Mouse (Mus musculus) neural tube, embryonic 10.5 days (tissue): Measurements from ENCODE around the gene Rmnd5b.
"Not testable (repeated sequence)": the region's sequence is repeated elsewhere in the genome, so short reads cannot be mapped to it uniquely, and the experiment has no call there.

Experiments
- DNase-seq: peaks from one replicate; pipeline ENCODE4 v3.0.0-alpha.2; 2017; ENCODE audit warnings: low spot score; ENCODE audit errors: extremely low spot score

The Rmnd5b gene

DNA sequence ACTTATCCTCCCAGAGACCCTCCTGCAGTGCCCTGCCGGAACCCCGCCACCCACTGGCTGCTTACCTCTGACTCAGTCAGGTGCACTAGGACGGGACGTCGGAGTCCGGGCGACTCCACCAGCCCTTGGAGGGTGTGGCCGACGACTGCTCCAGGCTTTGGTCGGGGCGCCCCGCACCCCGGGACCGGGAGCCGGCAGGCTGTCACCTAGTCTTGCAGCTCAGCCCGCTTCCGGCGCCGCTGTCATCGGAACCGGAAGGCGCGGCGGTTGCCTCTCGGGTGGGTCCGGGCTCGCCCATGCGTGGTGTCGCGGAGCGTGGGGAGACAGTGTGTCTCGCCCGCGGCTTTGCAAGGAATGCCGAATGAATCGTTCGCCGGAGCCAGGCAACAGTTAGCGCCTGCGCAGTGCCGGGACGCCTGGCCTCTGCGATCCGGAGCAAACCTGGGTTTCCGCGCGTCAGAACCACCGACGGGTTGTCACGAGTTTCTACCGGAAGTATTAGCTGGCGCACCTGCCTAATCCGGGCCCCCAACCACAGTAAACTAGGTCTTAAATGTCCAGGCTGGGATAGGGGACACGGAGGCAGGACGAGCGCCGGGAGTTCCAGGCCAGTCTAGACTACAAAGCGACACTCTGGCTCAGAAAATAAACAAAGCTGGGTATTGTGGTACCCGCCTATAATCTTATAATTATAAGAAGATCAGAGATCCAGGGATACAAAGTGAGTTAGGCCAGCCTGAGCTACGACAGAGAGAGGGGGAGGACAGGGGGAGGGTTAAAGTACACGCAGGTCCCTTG is at the start of gene Rmnd5b:
TSS of gene Rmnd5b (minus strand) at position 372 of the 798 bp plus-strand sequence.
- peak; percentile 88 for DNase-seq

DNA sequence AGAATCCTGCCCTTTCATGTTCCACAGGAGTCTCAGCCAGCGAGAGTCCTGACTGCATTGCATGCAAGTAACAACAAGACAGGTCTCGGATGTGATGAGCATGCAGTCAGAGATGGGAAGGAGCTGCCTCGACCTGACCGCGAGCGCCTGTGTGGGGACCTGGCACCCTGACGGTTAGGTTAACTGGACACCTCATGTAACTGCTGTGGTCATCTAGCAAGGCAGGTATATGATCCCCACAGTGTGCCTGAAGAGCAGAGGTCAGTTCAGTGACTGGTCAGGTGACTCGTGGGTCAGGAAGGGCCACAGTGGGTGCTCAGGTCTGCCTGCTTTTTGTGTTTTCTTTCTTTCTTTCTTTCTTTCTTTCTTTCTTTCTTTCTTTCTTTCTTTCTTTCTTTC is 46.3 kb upstream of the Rmnd5b start:
- DNase-seq: no peak

GRCm38 (mm10) chr11:51681324-51681975 is 45.8 kb upstream of the Rmnd5b start:
- DNase-seq: peak; percentile 87

GRCm38 (mm10) chr11:51679466-51679865 is 43.8 kb upstream of the Rmnd5b start:
- DNase-seq: no peak

- DNase-seq: no peak
Measured at GRCm38 (mm10) chr11:51677737-51678418, 42.2 kb upstream of the Rmnd5b start.

DNA sequence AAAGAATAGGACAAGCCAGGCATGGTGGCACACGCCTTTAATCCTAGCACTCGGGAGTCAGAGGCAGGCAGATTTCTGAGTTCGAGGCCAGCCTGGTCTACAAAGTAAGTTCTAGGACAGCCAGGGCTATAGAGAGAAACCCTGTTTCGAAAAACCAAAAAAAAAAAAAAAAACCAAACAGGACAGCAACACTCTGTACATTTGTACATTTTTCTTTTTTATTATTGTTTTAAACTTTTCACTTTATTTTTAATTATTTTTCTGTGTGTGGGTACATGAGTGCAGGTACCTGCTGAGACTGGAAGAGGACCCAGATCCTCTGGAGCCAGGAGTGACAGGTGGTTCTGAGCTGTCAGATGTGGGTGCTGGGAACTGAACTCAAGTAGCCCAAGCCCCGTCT is 39.7 kb upstream of the Rmnd5b start:
- DNase-seq: no peak

DNA sequence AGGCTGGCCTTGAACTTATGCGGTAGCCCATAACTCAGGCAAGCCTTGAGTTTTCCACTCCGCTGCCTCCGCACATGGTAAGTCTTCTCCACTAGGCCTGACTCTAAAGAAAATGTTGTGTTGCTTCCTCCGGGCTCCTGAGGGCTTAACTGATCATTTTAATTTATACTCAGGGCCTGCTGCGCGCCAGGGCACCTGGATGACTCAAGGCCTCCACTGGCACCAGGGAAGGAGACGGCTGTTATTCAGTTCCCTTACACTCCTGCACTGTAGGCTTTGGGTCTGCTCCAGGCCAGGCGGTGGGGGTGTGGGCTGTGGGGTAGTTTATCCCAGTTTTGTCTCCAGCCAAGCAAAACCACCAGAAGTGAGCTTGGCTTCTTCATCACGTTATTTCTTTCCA is 37.6 kb upstream of the Rmnd5b start:
- DNase-seq: no peak

DNA sequence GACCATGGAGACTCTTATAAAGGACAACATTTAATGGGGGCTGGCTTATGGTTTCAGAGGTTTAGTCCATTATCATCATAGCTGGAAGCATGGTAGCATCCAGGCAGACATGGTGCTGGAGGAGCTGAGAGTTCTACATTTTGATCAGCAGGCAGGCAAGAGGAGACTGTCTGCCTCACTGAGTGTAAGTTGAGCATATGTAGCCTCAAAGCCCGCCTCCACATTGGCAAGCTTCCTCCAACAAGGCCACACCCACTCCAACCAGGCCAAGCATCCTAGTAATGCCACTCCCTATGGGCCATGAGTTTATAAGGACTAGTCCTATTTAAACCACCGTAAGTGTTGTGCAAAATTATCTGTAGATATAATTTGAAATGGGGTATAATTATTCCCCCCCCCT is 35.7 kb upstream of the Rmnd5b start:
- no peak for DNase-seq

GRCm38 (mm10) chr11:51670846-51671245 is 35.1 kb upstream of the Rmnd5b start:
- no peak for DNase-seq

- not testable (repeated sequence) for DNase-seq
Measured at GRCm38 (mm10) chr11:51664747-51665146, 29.1 kb upstream of the Rmnd5b start.

GRCm38 (mm10) chr11:51662632-51663031 is 26.9 kb upstream of the Rmnd5b start:
- no peak for DNase-seq

DNA sequence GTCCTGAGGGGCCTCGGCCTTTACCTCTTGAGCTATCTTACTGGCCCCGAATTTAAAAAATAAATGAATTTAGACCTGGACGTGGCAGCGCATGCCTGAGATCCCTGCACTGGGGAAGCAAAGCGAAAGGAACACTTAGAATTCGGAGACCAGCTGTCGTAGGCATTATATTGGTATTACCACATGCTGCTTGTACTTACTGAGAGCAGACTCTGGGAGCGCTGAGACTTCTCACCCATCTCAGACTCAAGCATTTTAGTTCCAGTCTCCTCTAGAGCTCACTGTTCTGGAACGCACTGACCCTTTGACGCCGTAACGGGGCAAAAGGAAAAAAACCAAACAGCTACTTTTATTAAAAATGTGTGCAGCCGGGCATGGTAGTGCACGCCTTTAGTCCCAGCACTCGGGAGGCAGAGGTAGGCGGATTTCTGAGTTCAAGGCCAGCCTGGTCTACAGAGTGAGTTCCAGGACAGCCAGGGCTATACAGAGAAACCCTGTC is 26.2 kb upstream of the Rmnd5b start:
- no peak for DNase-seq

GRCm38 (mm10) chr11:51658705-51659104 is 23.0 kb upstream of the Rmnd5b start:
- DNase-seq: no peak

- DNase-seq: no peak
Measured at GRCm38 (mm10) chr11:51658291-51658690, 22.6 kb upstream of the Rmnd5b start.

- no peak for DNase-seq
Measured at GRCm38 (mm10) chr11:51656798-51657521, 21.3 kb upstream of the Rmnd5b start.

DNA sequence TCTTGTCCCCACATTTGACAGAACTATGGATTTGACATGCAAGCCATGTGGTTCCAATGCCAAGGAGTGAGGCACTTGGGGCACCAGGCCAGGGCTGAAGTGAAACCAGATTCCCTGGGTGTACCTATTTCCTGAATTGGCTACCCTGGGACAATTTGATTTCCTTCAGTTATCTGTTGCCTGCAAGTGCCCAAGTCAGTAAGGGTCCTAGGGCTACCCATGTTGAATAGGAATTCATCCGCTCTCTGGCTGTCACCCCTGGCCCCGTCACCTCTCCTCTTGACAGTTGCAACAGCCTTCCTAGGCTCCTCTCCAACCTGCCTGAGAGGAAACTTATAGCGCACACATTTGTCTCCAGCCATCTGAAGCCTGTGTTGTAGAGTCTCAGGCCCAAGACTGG is 19.2 kb upstream of the Rmnd5b start:
- no peak for DNase-seq

DNA sequence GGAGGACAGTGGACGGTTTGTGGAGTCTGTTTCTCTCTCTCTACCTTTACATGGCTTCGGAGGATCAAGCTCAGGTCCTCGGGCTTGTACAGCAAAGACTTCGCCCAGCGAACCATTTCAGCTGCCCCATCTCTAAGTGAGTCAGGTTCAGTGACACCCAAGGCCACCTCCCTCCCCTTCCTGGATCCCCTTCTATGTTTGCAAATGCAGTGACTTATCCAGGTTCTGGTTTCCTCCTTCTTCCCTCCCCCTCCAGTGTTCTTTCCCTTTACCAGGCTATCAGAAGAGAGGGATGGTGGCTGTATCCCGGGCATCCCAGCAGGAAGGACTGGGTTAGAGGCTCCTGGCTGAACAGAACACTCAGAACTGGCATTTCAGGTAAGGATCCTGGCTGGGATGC is 18.0 kb upstream of the Rmnd5b start:
- no peak for DNase-seq

GRCm38 (mm10) chr11:51652889-51653418 is 17.3 kb upstream of the Rmnd5b start:
- DNase-seq: no peak

GRCm38 (mm10) chr11:51650691-51651515 is 15.2 kb upstream of the Rmnd5b start, which contains the start of the genes N4bp3 and D930048N14Rik:
Gene N4bp3, minus strand, starts transcription at chr11:51650842.
Gene D930048N14Rik, plus strand, starts transcription at chr11:51650954.
- DNase-seq: peak; percentile 76

DNA sequence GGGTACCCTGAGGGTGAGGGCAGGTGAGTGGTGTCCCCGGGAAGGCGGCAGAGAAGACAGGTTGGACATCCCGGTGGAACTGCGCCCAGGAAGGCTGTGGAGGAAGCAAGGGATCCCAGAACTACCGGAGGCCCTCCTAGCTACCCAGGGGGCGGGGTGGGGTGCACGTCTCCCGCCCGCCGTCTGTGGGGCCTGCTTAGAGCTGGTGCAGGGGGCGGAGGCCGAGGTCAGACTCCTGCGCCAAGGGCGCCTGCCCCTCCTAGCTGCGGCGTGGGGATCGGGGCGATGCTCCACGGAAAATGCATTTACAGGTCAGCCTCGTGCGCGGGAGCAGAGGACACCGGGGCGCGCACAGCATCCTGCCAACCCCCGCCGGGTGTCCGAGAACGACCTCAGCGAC is 14.6 kb upstream of the Rmnd5b start:
- no peak for DNase-seq
